Mouse (Mus musculus) embryo, embryonic 11.5 days (tissue): Measurements from ENCODE around the gene Fads2.

ENCODE experiments used
- DNase-seq: peaks from one replicate; pipeline ENCODE4 v3.0.0-alpha.2; 2012; ENCODE audit warnings: low read depth, low spot score

The Fads2 gene

GRCm38 (mm10) chr19:10061624-10062023, 39.9 kb downstream of the Fads2 start:
- no peak for DNase-seq

GRCm38 (mm10) chr19:10060783-10061590, 40.6 kb downstream of the Fads2 start:
- no peak for DNase-seq

GRCm38 (mm10) chr19:10059911-10060567, 41.5 kb downstream of the Fads2 start:
- peak; percentile 32 for DNase-seq

- no peak for DNase-seq
Observed at GRCm38 (mm10) chr19:10058876-10059427, 42.6 kb downstream of the Fads2 start.

- DNase-seq = no peak
Observed at GRCm38 (mm10) chr19:10058352-10058825, 43.2 kb downstream of the Fads2 start.

GRCm38 (mm10) chr19:10057486-10058351, 43.8 kb downstream of the Fads2 start:
- DNase-seq = no peak

GRCm38 (mm10) chr19:10056686-10057085, 44.9 kb downstream of the Fads2 start:
- no peak for DNase-seq

GRCm38 (mm10) chr19:10055783-10056660, 45.5 kb downstream of the Fads2 start:
- DNase-seq = no peak

GRCm38 (mm10) chr19:10055261-10055660, 46.3 kb downstream of the Fads2 start:
- DNase-seq = no peak

- DNase-seq = no peak
Observed at GRCm38 (mm10) chr19:10054361-10055075, 47.0 kb downstream of the Fads2 start.

GRCm38 (mm10) chr19:10053692-10054260, 47.8 kb downstream of the Fads2 start:
- no peak for DNase-seq

GRCm38 (mm10) chr19:10052698-10053097, 48.8 kb downstream of the Fads2 start:
- no peak for DNase-seq

- no peak for DNase-seq
Observed at GRCm38 (mm10) chr19:10050438-10050837, 51.1 kb downstream of the Fads2 start.

GRCm38 (mm10) chr19:10049533-10049932, 52.0 kb downstream of the Fads2 start:
- no peak for DNase-seq

- no peak for DNase-seq
Observed at GRCm38 (mm10) chr19:10046983-10047382, 54.6 kb downstream of the Fads2 start.

- no peak for DNase-seq
Observed at GRCm38 (mm10) chr19:10046346-10046745, 55.2 kb downstream of the Fads2 start.

GRCm38 (mm10) chr19:10045707-10046106, 55.8 kb downstream of the Fads2 start:
- DNase-seq = no peak

- DNase-seq = no peak
Observed at GRCm38 (mm10) chr19:10043643-10044042, 57.9 kb downstream of the Fads2 start.

- no peak for DNase-seq
Observed at GRCm38 (mm10) chr19:10042816-10043215, 58.7 kb downstream of the Fads2 start.

- no peak for DNase-seq
Observed at GRCm38 (mm10) chr19:10042232-10042631, 59.3 kb downstream of the Fads2 start.
